Mouse (Mus musculus) olfactory bulb, adult 2 months (tissue): ENCODE data around the gene Gpr68. TPM values are rescaled to one million over a fixed set of nuclear protein-coding genes. Genes with fewer than 3 reads are reported as not detected.

Experiments used
- H3K27ac ChIP-seq: fragments of 200-500 bp; 2 replicates; pipeline ENCODE4 v1.5.1; 2012; ENCODE audit warnings: low read depth, low read length; ENCODE audit not compliant: insufficient read depth
- H3K4me1 ChIP-seq: fragments of 200-500 bp; 2 replicates; pipeline ENCODE4 v1.6.1; 2012; ENCODE audit warnings: low read length; ENCODE audit not compliant: control insufficient read depth, insufficient read depth
- H3K4me3 ChIP-seq: fragments of 200-500 bp; 2 replicates; pipeline ENCODE4 v1.5.1; 2012; ENCODE audit warnings: mild to moderate bottlenecking, low read depth, low read length, moderate library complexity; ENCODE audit not compliant: insufficient read depth
- CTCF ChIP-seq: fragments of 200-500 bp; IDR thresholded peaks from 2 replicates; pipeline ENCODE4 v1.5.1; 2012; ENCODE audit warnings: low read depth, mild to moderate bottlenecking, low read length, moderate library complexity; ENCODE audit not compliant: insufficient read depth
- POLR2A ChIP-seq: fragments of 200-500 bp; IDR thresholded peaks from 2 replicates; pipeline ENCODE4 v1.6.1; 2012; ENCODE audit warnings: mild to moderate bottlenecking, low read depth, low read length, moderate library complexity; ENCODE audit not compliant: insufficient read depth
- WGBS: fragments of 180-500 bp; shearing (Covaris S2); methylation state at CpG from one replicate; pipeline ENCODE4 v1.1.7; 2018; 5-methylcytosine and 5-hydroxymethylcytosine counted together
- polyA plus RNA-seq: library from polyadenylated mRNA; stranded (reverse); fragments of >200 nt; gene quantifications from 2 replicates; pipeline ENCODE4 v1.2.4, GENCODE M21; 2012; ENCODE audit warnings: low replicate concordance; ENCODE audit not compliant: missing spikeins, insufficient read depth, insufficient read length

Gene Gpr68
- polyA plus RNA-seq, 1 experiment: not detected

- WGBS: 89% methylated on average over 3 of the region's 3 CpGs
Observed at GRCm38 (mm10) chr12:100885585-100885984, 22.4 kb downstream of the Gpr68 start.

GRCm38 (mm10) chr12:100883168-100883567 is 24.8 kb downstream of the Gpr68 start:
- TF ChIP-seq POLR2A (no peak), CTCF (no peak)
- Histone ChIP-seq H3K4me1 (peaks cover 5% of the 10 kb centered on the region; the same call in 1 of the 2 replicates), H3K4me3 (no peak overlapping the region), H3K27ac (no peak overlapping the region)
- 81% methylated on average over 7 of the region's 7 CpGs for WGBS

More at GRCm38 (mm10) chr12:100885585-100885984, 22.4 kb downstream of the Gpr68 start:
- Histone ChIP-seq H3K27ac (no peak overlapping the region), H3K4me3 (no peak overlapping the region), H3K4me1 (peaks cover 5% of the 10 kb centered on the region; the same call in 1 of the 2 replicates)
- no peak for TF ChIP-seq POLR2A

- Histone ChIP-seq H3K4me1 (no peaks in the 10 kb centered on the region), H3K4me3 (no peak overlapping the region), H3K27ac (no peak overlapping the region)
- TF ChIP-seq POLR2A (no peak), CTCF (no peak)
- WGBS: 89% methylated on average over 16 of the region's 16 CpGs
Observed at GRCm38 (mm10) chr12:100878556-100878955, 29.4 kb downstream of the Gpr68 start.

- 87% methylated on average over 6 of the region's 6 CpGs for WGBS
Observed at GRCm38 (mm10) chr12:100877936-100878335, 30.1 kb downstream of the Gpr68 start.

GRCm38 (mm10) chr12:100875960-100876359 is 32.0 kb downstream of the Gpr68 start:
- H3K4me1 ChIP-seq: no peaks in the 10 kb centered on the region
- H3K4me3 ChIP-seq: no peak overlapping the region
- no peak overlapping the region for H3K27ac ChIP-seq
- WGBS: 84% methylated on average over 5 of the region's 6 CpGs
- TF ChIP-seq CTCF: no peak
- TF ChIP-seq POLR2A: no peak

More at GRCm38 (mm10) chr12:100877936-100878335, 30.1 kb downstream of the Gpr68 start:
- H3K4me1 ChIP-seq: no peaks in the 10 kb centered on the region
- TF ChIP-seq POLR2A: no peak
- no peak for TF ChIP-seq CTCF
- no peak overlapping the region for H3K4me3 ChIP-seq
- no peak overlapping the region for H3K27ac ChIP-seq

GRCm38 (mm10) chr12:100875553-100875952 is 32.4 kb downstream of the Gpr68 start:
- Histone ChIP-seq H3K27ac (no peak overlapping the region), H3K4me1 (no peaks in the 10 kb centered on the region), H3K4me3 (no peak overlapping the region)
- WGBS: 66% methylated on average over 3 of the region's 3 CpGs
- no peak for TF ChIP-seq POLR2A
- TF ChIP-seq CTCF: no peak

GRCm38 (mm10) chr12:100873612-100874011 is 34.4 kb downstream of the Gpr68 start:
- Histone ChIP-seq H3K27ac (no peak overlapping the region), H3K4me3 (no peak overlapping the region), H3K4me1 (no peaks in the 10 kb centered on the region)
- no peak for TF ChIP-seq POLR2A
- TF ChIP-seq CTCF: no peak
- 90% methylated on average over 3 of the region's 3 CpGs for WGBS

- Histone ChIP-seq H3K27ac (no peak overlapping the region), H3K4me1 (peaks cover 3% of the 10 kb centered on the region; the same call in 1 of the 2 replicates), H3K4me3 (no peak overlapping the region)
- no peak for TF ChIP-seq POLR2A
- no peak for TF ChIP-seq CTCF
- WGBS: 97% methylated on average over 2 of the region's 2 CpGs
Observed at GRCm38 (mm10) chr12:100871841-100872240, 36.2 kb downstream of the Gpr68 start.

- Histone ChIP-seq H3K4me1 (peaks cover 3% of the 10 kb centered on the region; the same call in 1 of the 2 replicates), H3K4me3 (no peak overlapping the region), H3K27ac (no peak overlapping the region)
- no peak for TF ChIP-seq POLR2A
- TF ChIP-seq CTCF: no peak
- WGBS: 94% methylated on average over 6 of the region's 6 CpGs
Observed at GRCm38 (mm10) chr12:100871234-100871633, 36.8 kb downstream of the Gpr68 start.
